Mouse (Mus musculus) midbrain, embryonic 13.5 days (tissue): Measurements from ENCODE around the gene Cox5b. TPM values are rescaled to one million over a fixed set of nuclear protein-coding genes. Genes with fewer than 3 reads are reported as not detected.
A peak's percentile ranks its signal among the peaks of the same experiment; 100 is the strongest.

Source experiments
- ATAC-seq: fragments of 200-750 bp; cut with Nextera tagmentation; 2 replicates; pipeline ENCODE4 v1.8.0; 2017; ENCODE audit warnings: mild to moderate bottlenecking, moderate TSS enrichment, moderate library complexity
- H3K27ac ChIP-seq: fragments of 300-500 bp; sonication (generic); 2 replicates; pipeline ENCODE4 v1.5.1; 2015; ENCODE audit warnings: inconsistent platforms, mild to moderate bottlenecking, moderate library complexity
- H3K27me3 ChIP-seq: fragments of 300-500 bp; sonication (generic); 2 replicates; pipeline ENCODE4 v1.6.1; 2015; ENCODE audit warnings: mild to moderate bottlenecking, inconsistent platforms
- H3K36me3 ChIP-seq: fragments of 300-500 bp; sonication (generic); 2 replicates; pipeline ENCODE4 v1.6.1; 2015; ENCODE audit warnings: mild to moderate bottlenecking, inconsistent platforms
- H3K4me1 ChIP-seq: fragments of 300-500 bp; sonication (generic); replicated peaks from 2 replicates; pipeline ENCODE4 v1.6.1; 2015; ENCODE audit warnings: inconsistent platforms
- H3K4me2 ChIP-seq: fragments of 300-500 bp; sonication (generic); replicated peaks from 2 replicates; pipeline ENCODE4 v1.6.1; 2015; ENCODE audit warnings: moderate library complexity, mild to moderate bottlenecking, inconsistent platforms
- H3K4me3 ChIP-seq: fragments of 300-500 bp; sonication (generic); replicated peaks from 2 replicates; pipeline ENCODE4 v1.5.1; 2015; ENCODE audit warnings: mild to moderate bottlenecking, inconsistent platforms
- H3K9ac ChIP-seq: fragments of 300-500 bp; sonication (generic); replicated peaks from 2 replicates; pipeline ENCODE4 v1.6.1; 2015; ENCODE audit warnings: mild to moderate bottlenecking, inconsistent platforms
- H3K9me3 ChIP-seq: fragments of 300-500 bp; sonication (generic); 2 replicates; pipeline ENCODE4 v1.6.1; 2016; ENCODE audit warnings: mild to moderate bottlenecking, inconsistent platforms
- WGBS: fragments of 180-500 bp; shearing (Covaris S2); methylation state at CpG from one replicate; pipeline ENCODE4 v1.1.7; 2015; 5-methylcytosine and 5-hydroxymethylcytosine counted together
- polyA plus RNA-seq: library from polyadenylated mRNA; unstranded; fragments of >200 nt; fragmentation: Nextera tagmentation; extraction: Ambion mirVana; gene quantifications from 2 replicates; pipeline ENCODE4 v1.2.1, GENCODE M21; 2015

The Cox5b gene
- polyA plus RNA-seq, result 576 and 579 TPM in 2 replicates

DNA sequence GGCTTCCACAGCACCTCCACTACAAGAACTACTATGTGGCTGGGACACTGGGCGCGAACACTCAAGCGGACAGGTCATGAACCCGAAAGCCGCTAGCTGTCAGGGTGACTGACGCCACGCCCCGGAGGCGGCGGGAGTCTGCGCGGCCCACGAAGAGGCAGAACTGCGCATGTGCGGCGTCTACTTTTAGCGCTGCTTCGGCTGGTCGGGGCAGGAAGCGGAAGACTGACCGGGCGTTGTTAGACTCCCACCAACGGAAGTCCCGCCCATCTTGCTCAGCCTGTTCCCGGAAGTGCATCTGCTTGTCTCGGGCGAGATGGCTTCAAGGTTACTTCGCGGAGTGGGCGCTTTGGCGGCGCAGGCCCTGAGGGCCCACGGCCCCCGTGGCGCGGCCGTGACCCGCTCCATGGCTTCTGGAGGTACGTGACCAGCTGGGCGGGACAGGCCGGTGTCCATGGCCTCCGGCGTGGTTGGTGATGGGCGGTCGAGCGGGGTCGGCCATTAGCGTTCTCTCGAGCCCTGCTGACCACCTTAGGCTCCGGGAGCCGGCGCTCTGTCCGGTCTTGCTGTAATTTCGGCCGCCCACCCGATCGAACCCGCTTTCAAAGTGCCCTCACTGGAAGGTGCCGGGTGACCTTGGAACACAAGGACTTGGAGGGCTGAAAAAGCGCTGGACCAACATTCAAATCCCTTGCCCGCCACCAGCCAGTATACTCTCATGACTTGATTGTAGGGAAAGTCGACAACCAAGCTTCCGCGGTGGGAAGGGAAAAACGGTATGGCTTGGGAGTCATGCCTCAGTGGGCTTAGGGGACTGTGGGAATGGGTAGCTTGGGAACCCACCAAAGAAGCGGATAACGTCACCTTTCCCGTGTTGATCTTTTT is at the start of gene Cox5b:
Cox5b (plus strand) TSS at position 179 of the 885 bp plus-strand sequence.
- Histone ChIP-seq H3K9ac (peak within 1 kb of the TSS; percentile 86), H3K36me3 (peaks cover 24% of the 10 kb centered on the region), H3K4me1 (peaks cover 13% of the 10 kb centered on the region), H3K4me3 (peak within 1 kb of the TSS; percentile 85), H3K9me3 (no peaks in the 10 kb centered on the region), H3K27me3 (no peaks in the 10 kb centered on the region), H3K4me2 (peak within 1 kb of the TSS; percentile 82), H3K27ac (peak within 1 kb of the TSS; percentile 27; the same call in 1 of the 2 replicates)
- ATAC-seq, result peak; percentile 97
- under 1% methylated on average over 68 of the region's 68 CpGs for WGBS

- H3K9ac ChIP-seq, result no peak overlapping the region
- 94% methylated on average over 7 of the region's 7 CpGs for WGBS
- ATAC-seq, result no peak
- H3K27me3 ChIP-seq, result no peaks in the 10 kb centered on the region
- no peak overlapping the region for H3K4me3 ChIP-seq
- H3K9me3 ChIP-seq, result no peaks in the 10 kb centered on the region
- H3K4me2 ChIP-seq, result no peak overlapping the region
- no peak overlapping the region for H3K27ac ChIP-seq
- H3K4me1 ChIP-seq, result peaks cover 4% of the 10 kb centered on the region; the same call in 1 of the 2 replicates
- no peaks in the 10 kb centered on the region for H3K36me3 ChIP-seq
Observed at GRCm38 (mm10) chr1:36643957-36644614, 47.2 kb upstream of the Cox5b start.

DNA sequence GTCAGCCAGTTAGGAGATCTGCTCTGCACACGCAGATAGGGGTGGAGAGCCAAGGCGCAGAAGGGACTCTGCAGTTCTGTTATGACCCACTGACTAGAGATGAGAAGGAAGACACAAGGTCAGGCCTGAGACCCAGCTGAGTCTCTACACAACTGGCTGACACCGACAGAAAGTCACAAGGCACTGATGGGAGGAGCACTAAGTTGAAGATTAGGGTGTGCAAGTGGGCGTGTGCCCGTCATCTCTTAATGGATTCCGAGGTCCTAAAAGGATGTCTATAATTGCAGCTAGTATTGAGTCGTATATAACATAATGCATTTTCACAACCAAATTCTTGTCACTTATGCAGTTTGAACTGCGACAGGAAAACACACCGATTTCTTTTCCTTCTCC is 46.6 kb upstream of the Cox5b start:
- H3K4me2 ChIP-seq, result no peak overlapping the region
- no peak overlapping the region for H3K9ac ChIP-seq
- H3K4me1 ChIP-seq, result peaks cover 4% of the 10 kb centered on the region; the same call in 1 of the 2 replicates
- H3K9me3 ChIP-seq, result no peaks in the 10 kb centered on the region
- H3K4me3 ChIP-seq, result no peak overlapping the region
- no peak for ATAC-seq
- WGBS, result 89% methylated on average over 9 of the region's 9 CpGs
- H3K27me3 ChIP-seq, result no peaks in the 10 kb centered on the region
- H3K36me3 ChIP-seq, result no peaks in the 10 kb centered on the region
- no peak overlapping the region for H3K27ac ChIP-seq

DNA sequence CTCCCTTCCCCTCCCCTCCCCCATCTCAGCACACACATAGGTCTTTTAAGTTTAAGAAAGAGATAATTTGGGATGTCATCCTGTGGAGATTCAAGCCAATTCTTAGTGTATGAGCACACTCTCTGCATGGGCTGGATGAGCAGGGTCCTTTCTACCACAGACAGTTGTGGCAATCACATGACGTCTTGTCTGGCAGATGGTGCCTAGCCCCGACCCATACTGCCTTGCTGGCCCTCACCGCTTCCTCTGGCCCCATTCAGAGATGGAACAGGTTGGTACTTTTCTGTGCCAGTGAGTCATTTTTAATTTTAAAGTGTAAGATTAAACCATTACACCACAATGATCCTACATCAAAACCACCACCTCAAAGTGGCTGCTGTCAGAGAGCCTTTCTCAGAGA is 45.0 kb upstream of the Cox5b start:
- WGBS, result 61% methylated on average over 3 of the region's 3 CpGs
- H3K27me3 ChIP-seq, result no peaks in the 10 kb centered on the region
- H3K36me3 ChIP-seq, result no peaks in the 10 kb centered on the region
- H3K4me1 ChIP-seq, result peaks cover 4% of the 10 kb centered on the region; the same call in 1 of the 2 replicates
- no peaks in the 10 kb centered on the region for H3K9me3 ChIP-seq
- H3K4me3 ChIP-seq, result no peak overlapping the region
- H3K9ac ChIP-seq, result no peak overlapping the region
- H3K27ac ChIP-seq, result no peak overlapping the region
- ATAC-seq, result no peak
- no peak overlapping the region for H3K4me2 ChIP-seq

GRCm38 (mm10) chr1:36647631-36648030 is 43.6 kb upstream of the Cox5b start:
- no peak for ATAC-seq
- H3K4me2 ChIP-seq, result no peak overlapping the region
- no peak overlapping the region for H3K4me3 ChIP-seq

GRCm38 (mm10) chr1:36655039-36655438 is 36.2 kb upstream of the Cox5b start:
- no peak overlapping the region for H3K4me3 ChIP-seq
- no peaks in the 10 kb centered on the region for H3K27me3 ChIP-seq
- no peak overlapping the region for H3K9ac ChIP-seq
- H3K9me3 ChIP-seq, result no peaks in the 10 kb centered on the region
- no peak overlapping the region for H3K4me2 ChIP-seq
- no peaks in the 10 kb centered on the region for H3K4me1 ChIP-seq
- H3K27ac ChIP-seq, result no peak overlapping the region
- 89% methylated on average over 5 of the region's 5 CpGs for whole genome bisulfite sequencing
- no peaks in the 10 kb centered on the region for H3K36me3 ChIP-seq
- no peak for ATAC-seq

More at GRCm38 (mm10) chr1:36647631-36648030, 43.6 kb upstream of the Cox5b start:
- Histone ChIP-seq H3K36me3 (no peaks in the 10 kb centered on the region), H3K27ac (no peak overlapping the region), H3K27me3 (no peaks in the 10 kb centered on the region), H3K9ac (no peak overlapping the region), H3K9me3 (no peaks in the 10 kb centered on the region), H3K4me1 (peaks cover 4% of the 10 kb centered on the region; the same call in 1 of the 2 replicates)
- WGBS, result 70% methylated on average over 5 of the region's 5 CpGs

- 88% methylated on average over 3 of the region's 3 CpGs for WGBS
- no peaks in the 10 kb centered on the region for H3K9me3 ChIP-seq
- H3K36me3 ChIP-seq, result no peaks in the 10 kb centered on the region
- H3K4me2 ChIP-seq, result no peak overlapping the region
- H3K4me1 ChIP-seq, result no peaks in the 10 kb centered on the region
- no peak overlapping the region for H3K4me3 ChIP-seq
- no peak overlapping the region for H3K27ac ChIP-seq
- H3K9ac ChIP-seq, result no peak overlapping the region
- ATAC-seq, result no peak
- no peaks in the 10 kb centered on the region for H3K27me3 ChIP-seq
Observed at GRCm38 (mm10) chr1:36656233-36656632, 35.0 kb upstream of the Cox5b start.

- Histone ChIP-seq H3K9ac (no peak overlapping the region), H3K27me3 (no peaks in the 10 kb centered on the region), H3K4me3 (no peak overlapping the region), H3K4me1 (no peaks in the 10 kb centered on the region), H3K9me3 (no peaks in the 10 kb centered on the region), H3K4me2 (no peak overlapping the region), H3K27ac (no peak overlapping the region), H3K36me3 (no peaks in the 10 kb centered on the region)
- ATAC-seq, result no peak
- WGBS, result 73% methylated on average over 4 of the region's 4 CpGs
Observed at GRCm38 (mm10) chr1:36657658-36658415, 33.4 kb upstream of the Cox5b start.

GRCm38 (mm10) chr1:36658621-36659399 is 32.4 kb upstream of the Cox5b start:
- WGBS, result 91% methylated on average over 7 of the region's 7 CpGs
- no peak overlapping the region for H3K27ac ChIP-seq
- H3K4me2 ChIP-seq, result no peak overlapping the region
- no peaks in the 10 kb centered on the region for H3K36me3 ChIP-seq
- no peak overlapping the region for H3K9ac ChIP-seq
- no peak for ATAC-seq
- H3K4me3 ChIP-seq, result no peak overlapping the region
- H3K27me3 ChIP-seq, result no peaks in the 10 kb centered on the region
- H3K9me3 ChIP-seq, result no peaks in the 10 kb centered on the region
- no peaks in the 10 kb centered on the region for H3K4me1 ChIP-seq

- H3K27me3 ChIP-seq, result no peaks in the 10 kb centered on the region
- 79% methylated on average over 4 of the region's 4 CpGs for WGBS
- ATAC-seq, result no peak
Observed at GRCm38 (mm10) chr1:36664457-36664856, 26.8 kb upstream of the Cox5b start.

GRCm38 (mm10) chr1:36665165-36665723 is 26.0 kb upstream of the Cox5b start:
- ATAC-seq, result no peak
- no peak overlapping the region for H3K4me3 ChIP-seq
- H3K36me3 ChIP-seq, result no peaks in the 10 kb centered on the region
- 60% methylated on average over 11 of the region's 11 CpGs for WGBS
- H3K9me3 ChIP-seq, result no peaks in the 10 kb centered on the region
- no peak overlapping the region for H3K4me2 ChIP-seq
- no peaks in the 10 kb centered on the region for H3K4me1 ChIP-seq
- H3K9ac ChIP-seq, result no peak overlapping the region
- no peaks in the 10 kb centered on the region for H3K27me3 ChIP-seq
- no peak overlapping the region for H3K27ac ChIP-seq

More at GRCm38 (mm10) chr1:36664457-36664856, 26.8 kb upstream of the Cox5b start:
- H3K9ac ChIP-seq, result no peak overlapping the region
- no peak overlapping the region for H3K4me3 ChIP-seq
- H3K9me3 ChIP-seq, result no peaks in the 10 kb centered on the region
- no peaks in the 10 kb centered on the region for H3K36me3 ChIP-seq
- no peak overlapping the region for H3K4me2 ChIP-seq
- no peaks in the 10 kb centered on the region for H3K4me1 ChIP-seq
- H3K27ac ChIP-seq, result no peak overlapping the region
